Mouse (Mus musculus) liver, embryonic 11.5 days (tissue): ENCODE data around the gene Fam102b. TPM values are rescaled to one million over a fixed set of nuclear protein-coding genes. Genes with fewer than 3 reads are reported as not detected.

Experiments used
- ATAC-seq: fragments of 200-750 bp; cut with Nextera tagmentation; replicated peaks from 2 replicates; pipeline ENCODE4 v1.8.0; 2017; ENCODE audit warnings: moderate number of reproducible peaks, mild to moderate bottlenecking, moderate TSS enrichment, moderate library complexity; ENCODE audit not compliant: low FRiP score
- DNase-seq: peaks from one replicate; pipeline ENCODE4 v3.0.0-alpha.2; 2017; ENCODE audit warnings: low spot score
- H3K27ac ChIP-seq: fragments of 300-500 bp; sonication (generic); 2 replicates; pipeline ENCODE4 v1.5.1; 2014; ENCODE audit warnings: mild to moderate bottlenecking, low read depth, low read length, control low read depth
- H3K27me3 ChIP-seq: fragments of 300-500 bp; sonication (generic); replicated peaks from 2 replicates; pipeline ENCODE4 v1.6.1; 2014; ENCODE audit warnings: low read length, mixed read lengths; ENCODE audit not compliant: control insufficient read depth, insufficient read depth
- H3K36me3 ChIP-seq: fragments of 300-500 bp; sonication (generic); 2 replicates; pipeline ENCODE4 v1.6.1; 2014; ENCODE audit warnings: mild to moderate bottlenecking, low read length, moderate library complexity, mixed read lengths; ENCODE audit not compliant: control insufficient read depth, insufficient read depth
- H3K4me1 ChIP-seq: fragments of 300-500 bp; sonication (generic); replicated peaks from 2 replicates; pipeline ENCODE4 v1.6.1; 2014; ENCODE audit warnings: low read length, mixed read lengths; ENCODE audit not compliant: control insufficient read depth, insufficient read depth
- H3K4me2 ChIP-seq: fragments of 300-500 bp; sonication (generic); 2 replicates; pipeline ENCODE4 v1.6.1; 2014; ENCODE audit warnings: mild to moderate bottlenecking, control low read depth, moderate library complexity
- H3K4me3 ChIP-seq: fragments of 300-500 bp; sonication (generic); 2 replicates; pipeline ENCODE4 v1.5.1; 2014; ENCODE audit warnings: low read depth, low read length, control low read depth
- H3K9ac ChIP-seq: fragments of 300-500 bp; sonication (generic); 2 replicates; pipeline ENCODE4 v1.6.1; 2014; ENCODE audit warnings: low read depth, low read length, control low read depth
- H3K9me3 ChIP-seq: fragments of 300-500 bp; sonication (generic); 2 replicates; pipeline ENCODE4 v1.6.1; 2016; ENCODE audit warnings: low read length, inconsistent platforms, mixed read lengths; ENCODE audit not compliant: control insufficient read depth
- WGBS: fragments of 180-500 bp; shearing (Covaris S2); extraction: QIAGEN DNeasy Blood & Tissue Kit; methylation state at CpG from one replicate; pipeline ENCODE4 v1.1.7; 2014; 5-methylcytosine and 5-hydroxymethylcytosine counted together
- polyA plus RNA-seq: library from polyadenylated mRNA; unstranded; fragments of >200 nt; fragmentation: Nextera tagmentation; extraction: Ambion mirVana; gene quantifications from 2 replicates; pipeline ENCODE4 v1.2.1, GENCODE M21; 2014

Fam102b gene
- polyA plus RNA-seq, 1 experiment from 2014 or later, result 6.6 TPM

DNA sequence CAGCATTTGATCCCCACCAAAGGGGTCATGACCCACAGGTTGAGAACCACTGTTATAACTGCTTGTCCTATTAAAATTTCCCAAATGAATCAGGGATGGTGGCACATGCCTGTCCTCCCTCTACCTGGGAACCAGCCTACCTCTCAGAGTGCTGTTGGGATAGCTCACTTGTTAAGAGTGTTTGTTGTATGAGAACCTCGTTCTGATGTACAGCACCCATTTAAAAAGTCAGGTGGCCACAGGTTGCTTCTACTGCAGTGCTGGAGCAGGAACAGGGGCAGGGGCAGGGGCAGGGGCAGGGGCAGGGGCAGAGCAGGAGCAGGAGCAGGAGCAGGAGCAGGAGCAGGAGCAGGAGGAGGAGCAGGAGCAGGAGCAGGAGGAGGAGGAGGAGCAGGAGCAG lies 28.2 kb downstream of the Fam102b start:
- no peaks in the 10 kb centered on the region for H3K9me3 ChIP-seq
- H3K36me3 ChIP-seq, result 0 out of 2 replicates have a peak, but pooled peaks cover 3% of the 10 kb centered on the region
- no peak overlapping the region for H3K27ac ChIP-seq
- no peak overlapping the region for H3K9ac ChIP-seq
- no peak overlapping the region for H3K4me3 ChIP-seq
- ATAC-seq (no peak), DNase-seq (peak; percentile 25)
- H3K4me1 ChIP-seq, result peaks cover 14% of the 10 kb centered on the region
- no peak overlapping the region for H3K4me2 ChIP-seq
- H3K27me3 ChIP-seq, result no peaks in the 10 kb centered on the region
- WGBS, result 70% methylated on average over 1 of the region's 1 CpGs

DNA sequence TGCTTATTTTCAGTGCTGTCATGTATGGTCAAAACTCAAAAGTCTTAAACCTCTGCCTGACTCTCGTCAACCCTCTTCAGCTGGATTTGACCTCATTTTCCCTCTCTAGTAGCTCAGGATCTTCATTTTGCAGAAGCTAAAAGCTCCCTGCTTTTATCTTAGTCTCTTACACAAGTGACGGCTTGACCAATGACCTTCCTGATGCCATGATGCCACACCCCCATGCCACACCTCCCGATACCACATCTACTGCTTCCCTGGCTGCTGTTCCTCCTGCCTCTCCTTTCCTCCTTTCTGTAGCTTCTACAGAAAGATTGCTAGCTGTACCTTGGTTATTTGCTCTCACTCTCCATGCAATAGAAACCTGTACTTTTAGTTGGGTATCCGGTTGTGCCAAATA lies 29.6 kb downstream of the Fam102b start:
- 36% methylated on average over 4 of the region's 4 CpGs for WGBS
- DNase-seq (peak; percentile 44), ATAC-seq (peak; percentile 79)
- Histone ChIP-seq H3K9ac (no peak overlapping the region), H3K9me3 (no peaks in the 10 kb centered on the region), H3K4me2 (peak overlapping the region; percentile 52), H3K27me3 (no peaks in the 10 kb centered on the region), H3K4me1 (peaks cover 20% of the 10 kb centered on the region), H3K36me3 (0 out of 2 replicates have a peak, but pooled peaks cover 3% of the 10 kb centered on the region), H3K27ac (no peak overlapping the region), H3K4me3 (no peak overlapping the region)

DNA sequence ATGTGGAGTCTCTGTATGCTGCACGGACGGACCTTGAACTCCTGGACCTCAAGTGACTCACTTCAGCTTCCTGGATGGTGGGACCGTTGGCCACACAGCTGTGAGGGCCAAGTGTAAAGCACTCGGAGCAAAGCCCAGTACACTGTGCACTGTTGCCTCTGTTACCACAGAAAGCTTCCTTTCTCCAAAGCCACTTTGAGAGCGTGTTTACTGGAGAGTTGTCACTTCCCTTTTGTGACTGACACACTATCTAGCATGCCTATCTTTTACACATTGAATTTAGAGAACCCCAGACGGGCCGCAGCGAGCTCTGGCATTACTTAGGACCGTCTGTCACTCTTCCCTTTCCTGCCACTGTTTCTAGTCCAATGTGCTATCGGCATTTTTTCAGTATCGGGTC lies 30.1 kb downstream of the Fam102b start:
- DNase-seq, result peak; percentile 29
- H3K27ac ChIP-seq, result no peak overlapping the region

DNA sequence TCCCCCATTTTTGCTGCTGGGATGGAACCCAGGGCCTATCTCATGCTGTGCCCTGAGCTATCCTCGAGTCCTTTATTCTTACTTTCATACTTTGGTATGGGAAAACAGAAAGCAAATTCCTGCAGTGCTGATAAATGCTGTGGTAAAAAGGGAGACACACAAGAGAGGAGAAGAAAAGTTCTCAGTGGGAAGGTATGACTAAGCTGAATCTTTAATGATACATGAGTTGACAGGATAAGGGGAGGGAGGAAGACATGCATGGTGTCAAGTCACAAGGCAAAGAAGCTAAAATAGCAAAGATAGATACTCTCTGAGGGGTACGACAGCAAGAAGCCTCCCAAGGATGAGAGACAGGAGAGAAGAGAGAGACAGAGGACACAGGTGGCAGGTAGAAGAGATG lies 32.0 kb downstream of the Fam102b start:
- ATAC-seq (no peak), DNase-seq (no peak)
- Histone ChIP-seq H3K36me3 (peaks cover 2% of the 10 kb centered on the region; the same call in 1 of the 2 replicates), H3K27me3 (no peaks in the 10 kb centered on the region), H3K27ac (no peak overlapping the region), H3K4me3 (no peak overlapping the region), H3K4me1 (peaks cover 20% of the 10 kb centered on the region), H3K4me2 (no peak overlapping the region), H3K9ac (no peak overlapping the region), H3K9me3 (no peaks in the 10 kb centered on the region)
- whole genome bisulfite sequencing, result 46% methylated on average over 2 of the region's 2 CpGs

More for the DNA sequence above, 30.1 kb downstream of the Fam102b start:
- Histone ChIP-seq H3K9ac (no peak overlapping the region), H3K4me3 (no peak overlapping the region), H3K4me2 (peak overlapping the region; percentile 52), H3K36me3 (0 out of 2 replicates have a peak, but pooled peaks cover 3% of the 10 kb centered on the region), H3K9me3 (no peaks in the 10 kb centered on the region), H3K27me3 (no peaks in the 10 kb centered on the region), H3K4me1 (peaks cover 20% of the 10 kb centered on the region)
- WGBS, result 38% methylated on average over 11 of the region's 11 CpGs
- peak; percentile 53 for ATAC-seq

DNA sequence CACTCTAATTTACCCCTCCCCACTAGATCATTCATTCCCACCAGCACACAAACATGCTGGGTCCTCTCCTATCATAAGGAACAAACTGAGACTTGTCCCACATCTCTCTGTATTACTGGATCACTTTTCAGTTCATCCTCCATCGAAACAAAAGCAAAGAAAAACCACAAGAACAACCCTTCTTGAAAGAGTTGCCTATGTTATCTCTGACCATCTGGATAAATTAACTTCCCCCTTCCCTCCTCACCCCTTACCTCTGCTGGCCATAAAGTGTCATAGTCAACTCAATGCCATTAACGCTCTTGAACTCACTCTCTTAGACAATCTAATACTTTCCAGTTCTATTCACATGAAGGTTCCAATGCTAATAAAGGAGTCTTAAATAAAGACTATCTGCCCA lies 32.9 kb downstream of the Fam102b start:
- no peak overlapping the region for H3K27ac ChIP-seq
- H3K9ac ChIP-seq, result no peak overlapping the region
- 0 out of 2 replicates have a peak overlapping the region, but pooled peaks have one; percentile 8 for H3K4me2 ChIP-seq
- peaks cover 2% of the 10 kb centered on the region; the same call in 1 of the 2 replicates for H3K36me3 ChIP-seq
- H3K27me3 ChIP-seq, result no peaks in the 10 kb centered on the region
- no peaks in the 10 kb centered on the region for H3K9me3 ChIP-seq
- ATAC-seq, result no peak; the same call in 1 of the 2 replicates
- H3K4me3 ChIP-seq, result no peak overlapping the region
- DNase-seq, result no peak
- WGBS, result 52% methylated on average over 2 of the region's 2 CpGs
- peaks cover 20% of the 10 kb centered on the region for H3K4me1 ChIP-seq

DNA sequence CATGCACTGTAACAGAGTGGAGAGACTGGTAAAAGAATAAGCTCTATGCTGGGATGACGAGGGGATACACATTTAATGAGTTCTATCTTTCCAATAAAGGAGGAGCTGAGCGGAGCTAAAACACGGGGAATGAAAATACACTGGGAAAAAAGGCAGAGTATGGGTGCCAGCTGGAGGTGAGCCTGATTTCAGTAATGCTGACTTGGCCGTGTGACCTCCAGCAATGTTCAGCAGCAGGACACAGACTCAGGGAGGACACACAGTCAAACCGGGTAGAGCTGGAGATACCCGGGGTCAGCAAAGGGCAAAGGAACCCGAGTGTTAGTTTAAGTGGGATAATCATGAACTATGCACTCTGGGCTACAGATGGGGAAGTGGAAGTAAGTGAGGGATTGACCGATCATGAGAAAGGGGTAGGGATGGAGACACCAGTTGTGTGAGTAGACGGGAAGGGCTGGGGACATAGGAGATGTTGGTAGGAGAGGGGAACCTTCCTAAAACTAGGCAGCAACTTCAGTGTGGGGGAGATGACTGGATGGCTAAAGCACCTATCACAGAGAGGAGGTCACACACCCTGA lies 37.3 kb downstream of the Fam102b start:
- Histone ChIP-seq H3K27me3 (no peaks in the 10 kb centered on the region), H3K36me3 (peaks cover 2% of the 10 kb centered on the region; the same call in 1 of the 2 replicates), H3K4me1 (peaks cover 13% of the 10 kb centered on the region), H3K9me3 (no peaks in the 10 kb centered on the region), H3K9ac (no peak overlapping the region), H3K4me3 (no peak overlapping the region), H3K4me2 (no peak overlapping the region), H3K27ac (no peak overlapping the region)
- no peak for ATAC-seq
- 76% methylated on average over 9 of the region's 9 CpGs for WGBS
- no peak for DNase-seq

DNA sequence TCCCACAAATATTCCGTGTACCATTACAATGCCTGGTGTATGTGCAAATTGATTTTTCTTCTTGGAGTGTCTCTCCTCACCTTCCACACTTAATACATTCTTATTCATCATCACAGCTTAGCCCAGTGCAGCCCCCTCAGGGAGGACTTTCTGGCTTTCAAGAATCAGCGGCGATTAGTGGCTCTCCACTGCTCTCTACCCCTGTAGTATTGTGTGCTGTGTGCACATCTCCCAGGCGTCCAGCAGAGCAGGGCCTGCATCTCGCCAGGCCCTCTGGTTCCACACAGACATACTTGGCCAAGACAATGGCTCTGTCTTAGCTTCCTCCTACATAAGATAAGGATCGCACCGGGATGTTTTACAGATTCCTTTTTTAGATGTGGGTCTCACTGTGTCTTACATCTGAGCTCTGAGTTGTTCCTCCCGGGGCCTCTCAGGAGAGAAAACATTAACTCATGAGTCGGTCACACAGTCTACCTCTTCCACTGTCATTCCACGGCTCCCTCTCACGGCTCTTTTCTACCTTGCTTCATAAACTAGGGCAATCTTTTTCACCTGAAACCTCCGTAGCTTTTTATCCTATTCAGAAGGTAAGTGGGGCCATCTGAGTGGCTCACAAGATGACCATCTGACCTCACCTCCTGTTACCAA lies 40.3 kb downstream of the Fam102b start:
- ATAC-seq, result no peak
- DNase-seq, result no peak
- Histone ChIP-seq H3K9me3 (no peaks in the 10 kb centered on the region), H3K4me2 (no peak overlapping the region), H3K36me3 (peaks cover 2% of the 10 kb centered on the region; the same call in 1 of the 2 replicates), H3K9ac (no peak overlapping the region), H3K27ac (no peak overlapping the region), H3K27me3 (no peaks in the 10 kb centered on the region), H3K4me1 (peaks cover 8% of the 10 kb centered on the region; the same call in 1 of the 2 replicates), H3K4me3 (no peak overlapping the region)
- WGBS, result 74% methylated on average over 12 of the region's 12 CpGs

DNA sequence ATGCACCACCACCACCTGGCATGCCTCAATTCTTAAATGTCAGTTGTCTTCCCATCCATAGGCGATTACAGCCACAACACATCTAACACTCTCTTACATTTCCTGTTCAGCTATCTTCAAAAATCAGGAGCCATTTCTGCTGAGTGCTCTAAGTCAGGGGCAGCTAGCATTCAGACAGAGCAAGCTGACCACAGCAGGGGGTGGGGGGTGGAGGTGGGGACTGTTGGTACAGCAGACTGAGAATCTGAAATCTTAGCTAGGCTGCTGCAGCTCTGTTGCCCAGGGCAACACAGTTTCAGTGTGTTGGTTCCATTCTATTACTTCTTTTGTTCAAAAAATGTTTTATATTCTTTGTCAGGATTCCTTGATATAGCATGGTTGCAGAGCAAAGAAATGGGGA lies 40.9 kb downstream of the Fam102b start:
- peaks cover 8% of the 10 kb centered on the region; the same call in 1 of the 2 replicates for H3K4me1 ChIP-seq
- no peaks in the 10 kb centered on the region for H3K36me3 ChIP-seq
- DNase-seq, result no peak
- H3K4me3 ChIP-seq, result no peak overlapping the region
- no peak overlapping the region for H3K9ac ChIP-seq
- H3K4me2 ChIP-seq, result no peak overlapping the region
- H3K27me3 ChIP-seq, result no peaks in the 10 kb centered on the region
- ATAC-seq, result no peak
- no peaks in the 10 kb centered on the region for H3K9me3 ChIP-seq
- H3K27ac ChIP-seq, result no peak overlapping the region
- whole genome bisulfite sequencing, result 53% methylated on average over 1 of the region's 1 CpGs

DNA sequence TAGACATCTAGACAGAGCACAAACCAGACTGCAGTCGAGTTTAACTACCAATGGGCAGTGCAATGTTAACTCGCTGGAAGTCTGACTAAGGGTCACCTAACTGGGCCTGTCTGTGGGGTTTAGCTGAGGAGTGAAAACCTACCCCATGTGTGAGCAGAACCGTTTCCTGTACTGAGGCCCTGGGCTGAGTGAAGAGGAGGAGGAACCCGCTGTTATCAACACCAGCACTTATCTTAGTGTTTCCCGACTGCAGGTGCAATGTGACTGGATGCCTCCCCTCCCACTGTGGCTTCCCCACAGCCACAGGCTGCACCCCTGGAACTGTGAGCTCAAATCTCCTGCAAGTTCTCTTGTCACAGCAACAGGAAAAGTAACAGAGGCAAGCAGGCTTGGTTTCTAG lies 43.4 kb downstream of the Fam102b start:
- no peak for DNase-seq
- Histone ChIP-seq H3K27ac (no peak overlapping the region), H3K4me2 (no peak overlapping the region)

More for the DNA sequence above, 43.4 kb downstream of the Fam102b start:
- Histone ChIP-seq H3K4me3 (no peak overlapping the region), H3K4me1 (peaks cover 8% of the 10 kb centered on the region; the same call in 1 of the 2 replicates), H3K36me3 (no peaks in the 10 kb centered on the region; the same call in 1 of the 2 replicates), H3K9me3 (no peaks in the 10 kb centered on the region), H3K9ac (no peak overlapping the region), H3K27me3 (no peaks in the 10 kb centered on the region)
- WGBS, result 28% methylated on average over 5 of the region's 5 CpGs
- ATAC-seq, result peak; percentile 82
